Mouse (Mus musculus): Measurements from ENCODE around the gene Gm4450. TPM values are rescaled to one million over a fixed set of nuclear protein-coding genes. Genes with fewer than 3 reads are reported as not detected.
A peak's percentile ranks its signal among the peaks of the same experiment; 100 is the strongest.
"Not testable (repeated sequence)": the region's sequence is repeated elsewhere in the genome, so short reads cannot be mapped to it uniquely, and the experiment has no call there.

The Gm4450 gene
- polyA plus RNA-seq (2015; fragmentation: Nextera tagmentation; extraction: Ambion mirVana), result 0.19 TPM in 1 of 2 replicates, not detected in the other

GRCm38 (mm10) chr3:98457026-98457425, at the start of gene Gm4450:
TSS of gene Gm4450 (minus strand) at chr3:98457126.
- not testable (repeated sequence) for H3K36me3 ChIP-seq (ENCODE audit: control insufficient read depth, insufficient read depth, low read length); H3K9ac ChIP-seq (ENCODE audit: low read depth, low read length); H3K4me1 ChIP-seq (ENCODE audit: control insufficient read depth, insufficient read depth, low read depth, low read length); H3K9me3 ChIP-seq (ENCODE audit: control insufficient read depth, low read length); H3K4me3 ChIP-seq (ENCODE audit: low read length); ATAC-seq; H3K4me2 ChIP-seq (ENCODE audit: low read length); H3K27me3 ChIP-seq (replicated peaks; ENCODE audit: control insufficient read depth, insufficient read depth, low read length); H3K27ac ChIP-seq (ENCODE audit: low read depth, low read length)
- WGBS, result no CpG with 5 or more reads among the region's 1 CpGs

GRCm38 (mm10) chr3:98497401-98497800, 40.5 kb upstream of the Gm4450 start:
- not testable (repeated sequence) for ATAC-seq; H3K4me1 ChIP-seq (ENCODE audit: control insufficient read depth, insufficient read depth, low read depth, low read length); H3K4me2 ChIP-seq (ENCODE audit: low read length); H3K27ac ChIP-seq (ENCODE audit: low read depth, low read length); H3K9me3 ChIP-seq (ENCODE audit: control insufficient read depth, low read length); H3K27me3 ChIP-seq (replicated peaks; ENCODE audit: control insufficient read depth, insufficient read depth, low read length); H3K4me3 ChIP-seq (ENCODE audit: low read length); H3K9ac ChIP-seq (ENCODE audit: low read depth, low read length); H3K36me3 ChIP-seq (ENCODE audit: control insufficient read depth, insufficient read depth, low read length)

- H3K27ac ChIP-seq (ENCODE audit: low read depth, low read length); H3K9ac ChIP-seq (ENCODE audit: low read depth, low read length); H3K4me1 ChIP-seq (ENCODE audit: control insufficient read depth, insufficient read depth, low read depth, low read length); H3K36me3 ChIP-seq (ENCODE audit: control insufficient read depth, insufficient read depth, low read length); H3K9me3 ChIP-seq (ENCODE audit: control insufficient read depth, low read length); H3K27me3 ChIP-seq (replicated peaks; ENCODE audit: control insufficient read depth, insufficient read depth, low read length); H3K4me2 ChIP-seq (ENCODE audit: low read length); H3K4me3 ChIP-seq (ENCODE audit: low read length): not testable (repeated sequence)
- ATAC-seq, result peak; percentile 71
- no CpG with 5 or more reads among the region's 2 CpGs for WGBS
Measured at GRCm38 (mm10) chr3:98496762-98497161, 39.8 kb upstream of the Gm4450 start.

- H3K36me3 ChIP-seq (ENCODE audit: control insufficient read depth, insufficient read depth, low read length); H3K4me2 ChIP-seq (ENCODE audit: low read length); H3K4me1 ChIP-seq (ENCODE audit: control insufficient read depth, insufficient read depth, low read depth, low read length); H3K4me3 ChIP-seq (ENCODE audit: low read length); H3K9ac ChIP-seq (ENCODE audit: low read depth, low read length); H3K9me3 ChIP-seq (ENCODE audit: control insufficient read depth, low read length); H3K27me3 ChIP-seq (replicated peaks; ENCODE audit: control insufficient read depth, insufficient read depth, low read length); ATAC-seq; H3K27ac ChIP-seq (ENCODE audit: low read depth, low read length): not testable (repeated sequence)
Measured at GRCm38 (mm10) chr3:98495055-98495454, 38.1 kb upstream of the Gm4450 start.

- not testable (repeated sequence) for H3K27me3 ChIP-seq (replicated peaks; ENCODE audit: control insufficient read depth, insufficient read depth, low read length); ATAC-seq; H3K9ac ChIP-seq (ENCODE audit: low read depth, low read length)
Measured at GRCm38 (mm10) chr3:98494184-98494583, 37.3 kb upstream of the Gm4450 start.

GRCm38 (mm10) chr3:98471499-98471898, 14.6 kb upstream of the Gm4450 start:
- not testable (repeated sequence) for H3K4me3 ChIP-seq (ENCODE audit: low read length); H3K4me2 ChIP-seq (ENCODE audit: low read length); H3K9ac ChIP-seq (ENCODE audit: low read depth, low read length); H3K27ac ChIP-seq (ENCODE audit: low read depth, low read length); H3K27me3 ChIP-seq (replicated peaks; ENCODE audit: control insufficient read depth, insufficient read depth, low read length); H3K36me3 ChIP-seq (ENCODE audit: control insufficient read depth, insufficient read depth, low read length); H3K4me1 ChIP-seq (ENCODE audit: control insufficient read depth, insufficient read depth, low read depth, low read length); ATAC-seq; H3K9me3 ChIP-seq (ENCODE audit: control insufficient read depth, low read length)

More at GRCm38 (mm10) chr3:98494184-98494583, 37.3 kb upstream of the Gm4450 start:
- not testable (repeated sequence) for H3K27ac ChIP-seq (ENCODE audit: low read depth, low read length); H3K4me3 ChIP-seq (ENCODE audit: low read length); H3K4me1 ChIP-seq (ENCODE audit: control insufficient read depth, insufficient read depth, low read depth, low read length); H3K9me3 ChIP-seq (ENCODE audit: control insufficient read depth, low read length); H3K4me2 ChIP-seq (ENCODE audit: low read length); H3K36me3 ChIP-seq (ENCODE audit: control insufficient read depth, insufficient read depth, low read length)

- not testable (repeated sequence) for H3K4me2 ChIP-seq (ENCODE audit: low read length); ATAC-seq; H3K4me3 ChIP-seq (ENCODE audit: low read length); H3K9me3 ChIP-seq (ENCODE audit: control insufficient read depth, low read length); H3K36me3 ChIP-seq (ENCODE audit: control insufficient read depth, insufficient read depth, low read length); H3K27ac ChIP-seq (ENCODE audit: low read depth, low read length); H3K27me3 ChIP-seq (replicated peaks; ENCODE audit: control insufficient read depth, insufficient read depth, low read length); H3K4me1 ChIP-seq (ENCODE audit: control insufficient read depth, insufficient read depth, low read depth, low read length); H3K9ac ChIP-seq (ENCODE audit: low read depth, low read length)
- no CpG with 5 or more reads among the region's 1 CpGs for WGBS
Measured at GRCm38 (mm10) chr3:98471057-98471456, 14.1 kb upstream of the Gm4450 start.

- not testable (repeated sequence) for H3K4me3 ChIP-seq (ENCODE audit: low read length); H3K9me3 ChIP-seq (ENCODE audit: control insufficient read depth, low read length); H3K27me3 ChIP-seq (replicated peaks; ENCODE audit: control insufficient read depth, insufficient read depth, low read length); H3K4me2 ChIP-seq (ENCODE audit: low read length); H3K36me3 ChIP-seq (ENCODE audit: control insufficient read depth, insufficient read depth, low read length); H3K9ac ChIP-seq (ENCODE audit: low read depth, low read length); H3K4me1 ChIP-seq (ENCODE audit: control insufficient read depth, insufficient read depth, low read depth, low read length); H3K27ac ChIP-seq (ENCODE audit: low read depth, low read length)
- ATAC-seq, result peak; percentile 58; the same call in 1 of the 2 replicates
- 21% methylated on average over 1 of the region's 2 CpGs for WGBS
Measured at GRCm38 (mm10) chr3:98469323-98469722, 12.4 kb upstream of the Gm4450 start.

- not testable (repeated sequence) for ATAC-seq
Measured at GRCm38 (mm10) chr3:98453786-98454185, 3.1 kb downstream of the Gm4450 start.

GRCm38 (mm10) chr3:98443924-98444323, 13.0 kb downstream of the Gm4450 start:
- not testable (repeated sequence) for H3K27me3 ChIP-seq (replicated peaks; ENCODE audit: control insufficient read depth, insufficient read depth, low read length); H3K27ac ChIP-seq (ENCODE audit: low read depth, low read length); H3K4me2 ChIP-seq (ENCODE audit: low read length); H3K36me3 ChIP-seq (ENCODE audit: control insufficient read depth, insufficient read depth, low read length); H3K4me3 ChIP-seq (ENCODE audit: low read length); H3K9me3 ChIP-seq (ENCODE audit: control insufficient read depth, low read length); H3K4me1 ChIP-seq (ENCODE audit: control insufficient read depth, insufficient read depth, low read depth, low read length); H3K9ac ChIP-seq (ENCODE audit: low read depth, low read length); ATAC-seq
- WGBS, result no CpG with 5 or more reads among the region's 1 CpGs

More at GRCm38 (mm10) chr3:98453786-98454185, 3.1 kb downstream of the Gm4450 start:
- H3K4me3 ChIP-seq (ENCODE audit: low read length); H3K4me1 ChIP-seq (ENCODE audit: control insufficient read depth, insufficient read depth, low read depth, low read length); H3K27me3 ChIP-seq (replicated peaks; ENCODE audit: control insufficient read depth, insufficient read depth, low read length); H3K9me3 ChIP-seq (ENCODE audit: control insufficient read depth, low read length); H3K36me3 ChIP-seq (ENCODE audit: control insufficient read depth, insufficient read depth, low read length); H3K4me2 ChIP-seq (ENCODE audit: low read length); H3K9ac ChIP-seq (ENCODE audit: low read depth, low read length); H3K27ac ChIP-seq (ENCODE audit: low read depth, low read length): not testable (repeated sequence)
- WGBS, result 37% methylated on average over 4 of the region's 5 CpGs

Measured in hindbrain, embryonic 16.5 days (tissue).